Mouse (Mus musculus) mesoderm, embryonic 11.5 days (tissue): ENCODE data around the gene Tll2.

Source experiments
- DNase-seq: peaks from one replicate; pipeline ENCODE4 v3.0.0-alpha.2; 2012; ENCODE audit warnings: low read depth, low spot score

Tll2 gene

GRCm38 (mm10) chr19:41160388-41160787 is 46.2 kb downstream of the Tll2 start:
- peak; percentile 56 for DNase-seq

- DNase-seq = peak; percentile 12
Observed at GRCm38 (mm10) chr19:41154681-41155080, 52.0 kb downstream of the Tll2 start.

- no peak for DNase-seq
Observed at GRCm38 (mm10) chr19:41152462-41152861, 54.2 kb downstream of the Tll2 start.

- DNase-seq = no peak
Observed at GRCm38 (mm10) chr19:41152016-41152370, 54.6 kb downstream of the Tll2 start.

- DNase-seq = no peak
Observed at GRCm38 (mm10) chr19:41151321-41152015, 55.2 kb downstream of the Tll2 start.

- DNase-seq = no peak
Observed at GRCm38 (mm10) chr19:41140961-41141360, 65.7 kb downstream of the Tll2 start.

GRCm38 (mm10) chr19:41139629-41140028 is 67.0 kb downstream of the Tll2 start:
- no peak for DNase-seq

GRCm38 (mm10) chr19:41123009-41123408 is 83.6 kb downstream of the Tll2 start:
- no peak for DNase-seq

GRCm38 (mm10) chr19:41119924-41120323 is 86.7 kb downstream of the Tll2 start:
- DNase-seq = no peak

GRCm38 (mm10) chr19:41118346-41118745 is 88.3 kb downstream of the Tll2 start:
- no peak for DNase-seq

GRCm38 (mm10) chr19:41117334-41117733 is 89.3 kb downstream of the Tll2 start:
- DNase-seq = no peak

- no peak for DNase-seq
Observed at GRCm38 (mm10) chr19:41114611-41115010, 92.0 kb downstream of the Tll2 start.

GRCm38 (mm10) chr19:41113911-41114531 is 92.6 kb downstream of the Tll2 start:
- peak; percentile 36 for DNase-seq

GRCm38 (mm10) chr19:41112609-41113008 is 94.0 kb downstream of the Tll2 start:
- no peak for DNase-seq

GRCm38 (mm10) chr19:41109991-41110390 is 96.6 kb downstream of the Tll2 start:
- no peak for DNase-seq

- DNase-seq = no peak
Observed at GRCm38 (mm10) chr19:41109496-41109895, 97.1 kb downstream of the Tll2 start.

GRCm38 (mm10) chr19:41108666-41109065 is 98.0 kb downstream of the Tll2 start:
- no peak for DNase-seq

- no peak for DNase-seq
Observed at GRCm38 (mm10) chr19:41107530-41107929, 99.1 kb downstream of the Tll2 start.

GRCm38 (mm10) chr19:41104922-41105321 is 101.7 kb downstream of the Tll2 start:
- peak; percentile 65 for DNase-seq

GRCm38 (mm10) chr19:41101390-41101789 is 105.2 kb downstream of the Tll2 start:
- DNase-seq = no peak

- DNase-seq = no peak
Observed at GRCm38 (mm10) chr19:41100863-41101262, 105.8 kb downstream of the Tll2 start.

GRCm38 (mm10) chr19:41097038-41097437 is 109.6 kb downstream of the Tll2 start:
- no peak for DNase-seq

- DNase-seq = no peak
Observed at GRCm38 (mm10) chr19:41091901-41092300, 114.7 kb downstream of the Tll2 start.
